Mouse (Mus musculus) adrenal gland, postnatal 25 days (tissue): ENCODE measurements at regions not wholly inside any gene's neighbourhood (a gene's known extent, or its start where the extent isn't known, plus 50 kb on each side); places are given as distances from the start of the nearest gene placed in this dataset.
A peak's percentile ranks its signal among the peaks of the same experiment; 100 is the strongest.

ENCODE experiments used
- DNase-seq: peaks from one replicate; pipeline ENCODE4 v3.0.0; 2021; ENCODE audit warnings: mixed read lengths

DNA sequence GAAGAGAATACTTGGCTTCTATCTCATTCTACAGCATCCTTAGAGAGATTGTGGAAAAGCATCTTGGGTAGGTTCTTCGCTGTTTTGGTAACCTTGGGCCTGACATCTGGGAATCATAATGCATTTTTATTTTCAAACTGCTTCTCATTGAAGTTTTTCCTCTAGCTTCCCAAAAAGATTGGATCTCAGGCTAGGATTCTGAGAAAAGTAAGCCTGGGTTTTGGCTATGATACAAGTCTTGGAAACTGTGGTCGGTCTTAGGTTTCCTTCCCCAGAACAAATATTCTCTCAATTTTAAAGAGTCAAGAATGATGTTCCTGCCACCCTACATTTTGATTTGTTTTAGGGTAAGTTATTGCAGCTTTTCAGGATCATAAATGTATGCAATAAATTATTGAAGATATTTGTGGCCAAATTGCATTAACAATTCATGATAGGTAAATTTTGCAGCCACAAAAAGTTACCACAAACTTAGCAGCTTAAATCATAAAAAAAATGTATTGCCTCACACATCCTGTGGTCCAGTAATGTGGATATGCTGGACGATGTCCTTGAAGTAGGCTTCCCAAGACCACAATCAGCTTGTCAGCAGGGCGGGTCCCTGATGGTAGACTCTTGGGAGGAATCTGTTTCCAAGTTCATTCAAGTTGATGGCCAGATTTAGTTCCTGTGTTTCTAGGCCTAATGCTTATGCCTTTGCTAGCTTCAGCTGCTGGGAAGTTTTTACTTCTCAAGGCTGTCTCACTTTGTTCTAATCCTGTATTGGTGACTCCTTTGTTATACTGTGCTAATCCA, 257.6 kb upstream of the Adamts5 start:
- DNase-seq: no peak

GRCm38 (mm10) chr16:86138171-86138570, 236.5 kb upstream of the Adamts5 start:
- DNase-seq: peak; percentile 13

DNA sequence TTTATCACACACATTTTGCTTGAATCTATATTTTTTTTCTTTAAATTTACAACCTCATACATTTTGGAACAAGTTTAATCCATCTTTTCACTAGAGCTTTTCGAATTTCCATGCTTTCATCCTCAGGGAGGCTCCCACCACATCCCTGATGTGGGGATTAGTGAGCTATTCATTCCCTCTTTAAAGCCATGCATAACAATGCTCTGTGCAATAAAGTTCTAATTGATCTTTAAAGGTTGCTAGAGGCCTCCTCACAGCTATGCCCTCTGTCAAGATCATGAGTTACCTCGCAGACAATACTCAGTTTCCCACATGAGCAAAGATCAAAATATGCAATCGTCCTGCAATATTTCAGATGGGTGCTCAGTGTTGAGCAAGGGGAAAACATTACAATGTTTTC, 234.5 kb upstream of the Adamts5 start:
- DNase-seq: no peak

- DNase-seq: no peak
Observed at GRCm38 (mm10) chr16:86127391-86127790, 225.8 kb upstream of the Adamts5 start.

DNA sequence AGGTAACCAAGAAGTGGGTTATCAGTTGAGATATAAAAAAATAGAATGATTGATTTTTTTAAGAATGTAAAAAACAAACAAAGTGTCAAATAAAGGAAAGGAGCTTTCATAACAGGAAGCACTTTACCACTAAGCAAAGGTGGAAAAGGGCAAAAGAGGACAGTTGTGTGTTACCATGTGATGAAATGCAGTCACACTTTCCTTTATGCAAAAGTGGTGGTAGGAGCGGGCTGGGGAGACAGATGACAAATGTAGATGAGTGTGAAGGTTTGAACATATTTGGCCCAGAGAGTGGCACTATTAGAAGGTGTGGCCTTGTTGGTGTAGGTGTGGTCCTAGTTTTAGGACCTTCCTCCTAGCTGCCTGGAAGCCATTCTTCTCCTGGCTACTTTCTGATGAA, 222.6 kb upstream of the Adamts5 start:
- no peak for DNase-seq

- no peak for DNase-seq
Observed at GRCm38 (mm10) chr16:86122936-86123335, 221.3 kb upstream of the Adamts5 start.

DNA sequence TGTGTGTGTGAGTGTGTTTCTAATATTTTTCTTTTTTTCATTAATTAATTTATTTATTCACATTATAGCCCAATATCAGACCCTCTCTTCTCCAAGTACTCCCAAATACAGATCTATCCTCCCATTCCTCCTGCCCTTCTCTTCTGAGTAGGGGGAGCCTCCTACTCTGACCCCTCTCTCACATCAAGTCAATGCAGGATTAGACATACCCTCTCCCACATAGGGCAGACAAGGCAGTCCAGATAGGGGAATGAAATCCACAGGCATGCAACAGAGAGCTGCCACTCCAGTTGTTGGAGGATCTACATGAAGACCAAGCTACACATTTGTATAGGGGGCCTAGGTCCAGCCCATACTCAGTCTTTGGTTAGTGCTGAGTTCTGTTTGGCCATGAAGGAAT, 216.3 kb upstream of the Adamts5 start:
- no peak for DNase-seq

GRCm38 (mm10) chr16:86115587-86116376, 214.2 kb upstream of the Adamts5 start:
- DNase-seq: no peak

- DNase-seq: no peak
Observed at GRCm38 (mm10) chr16:86094461-86094860, 192.8 kb upstream of the Adamts5 start.

DNA sequence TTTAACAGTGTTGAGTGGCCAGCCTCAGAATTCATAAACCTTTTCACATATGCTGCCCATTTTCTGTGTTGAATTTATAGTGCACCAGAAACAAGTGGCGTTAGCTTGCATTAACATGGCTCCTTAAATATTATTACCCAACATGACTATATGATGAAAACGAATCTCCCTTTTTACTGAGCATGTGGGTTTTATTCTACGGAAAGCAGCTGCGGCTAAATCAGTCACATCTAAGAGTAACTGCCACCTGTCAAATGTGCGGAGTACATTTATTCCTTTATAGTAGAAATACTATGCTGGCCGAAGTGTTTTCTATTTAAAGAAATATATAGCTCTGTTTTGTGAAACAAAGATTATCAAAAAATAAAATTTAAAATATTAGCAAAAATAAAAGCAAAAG, 188.5 kb upstream of the Adamts5 start:
- no peak for DNase-seq

DNA sequence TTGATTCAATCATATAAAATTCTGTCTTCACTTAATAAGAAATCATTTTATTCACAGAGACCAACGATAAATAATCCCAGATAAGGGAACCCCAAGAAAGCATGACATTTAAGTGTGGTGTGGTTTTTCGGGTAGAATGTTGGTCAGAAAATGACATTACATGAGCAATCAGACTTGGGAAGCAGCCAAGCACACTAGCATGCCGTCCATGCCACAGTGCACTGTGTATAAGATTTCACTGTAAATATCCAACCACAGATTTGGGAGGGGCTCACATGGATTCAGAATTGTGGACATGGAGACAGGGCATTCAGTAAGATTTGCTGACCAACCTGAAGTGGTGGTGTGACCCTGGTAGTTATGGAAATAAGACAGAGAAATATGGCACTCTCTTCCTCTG, 185.8 kb upstream of the Adamts5 start:
- no peak for DNase-seq

DNA sequence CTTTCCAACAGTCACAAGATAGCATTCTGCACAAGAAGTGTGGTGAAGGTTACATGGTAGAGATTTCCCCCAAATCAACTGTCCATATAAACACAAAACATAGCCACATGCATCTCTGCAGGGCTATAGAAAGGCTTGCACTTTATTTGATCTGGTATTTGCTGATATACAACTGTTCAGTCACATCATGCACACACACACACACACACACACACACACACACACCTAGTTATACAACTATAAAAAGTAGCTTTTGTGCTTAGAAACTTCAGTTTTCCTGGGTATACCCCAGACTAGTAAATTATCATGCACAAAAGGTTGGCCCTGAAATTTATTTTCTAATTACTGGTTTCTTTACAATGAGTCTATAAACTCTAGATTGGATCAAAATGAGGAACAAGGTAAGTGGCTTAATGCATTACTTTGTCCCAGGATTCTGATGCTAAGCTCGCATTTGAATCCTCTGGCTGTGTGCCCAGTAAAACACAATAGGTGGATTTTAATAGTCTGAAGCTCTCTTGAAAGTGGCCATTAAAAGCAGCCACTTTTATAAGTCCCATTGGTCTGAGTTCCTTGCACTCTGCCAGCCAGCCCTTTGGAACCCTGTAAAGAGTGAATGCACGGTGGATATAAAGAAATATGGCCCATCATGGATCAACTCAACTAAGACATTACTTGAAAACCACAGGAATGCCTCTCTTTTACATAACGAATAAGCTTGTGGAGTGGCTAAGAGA, 166.2 kb upstream of the Adamts5 start:
- DNase-seq: no peak

DNA sequence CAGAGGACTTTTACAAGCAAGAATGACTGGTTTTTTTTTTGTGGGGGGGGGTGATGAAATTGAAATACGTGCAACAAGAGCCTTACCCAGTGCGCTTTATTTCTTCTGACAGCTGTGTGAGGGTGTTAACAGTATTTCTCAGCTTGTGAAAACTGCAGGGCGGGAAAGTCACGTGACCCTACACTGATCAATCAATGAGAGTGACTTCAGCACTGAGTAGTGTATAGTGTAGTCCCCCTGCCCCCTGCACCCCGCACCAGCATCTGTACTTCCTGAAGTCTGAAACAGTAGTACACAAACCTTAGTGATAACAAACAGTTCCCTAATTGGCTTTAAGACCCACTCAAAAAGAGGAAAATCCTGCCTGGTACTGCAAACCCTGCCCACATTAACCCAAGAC, 158.5 kb upstream of the Adamts5 start:
- DNase-seq: no peak

- DNase-seq: no peak
Observed at GRCm38 (mm10) chr16:86044695-86045094, 143.1 kb upstream of the Adamts5 start.

GRCm38 (mm10) chr16:86034772-86035171, 133.1 kb upstream of the Adamts5 start:
- no peak for DNase-seq

DNA sequence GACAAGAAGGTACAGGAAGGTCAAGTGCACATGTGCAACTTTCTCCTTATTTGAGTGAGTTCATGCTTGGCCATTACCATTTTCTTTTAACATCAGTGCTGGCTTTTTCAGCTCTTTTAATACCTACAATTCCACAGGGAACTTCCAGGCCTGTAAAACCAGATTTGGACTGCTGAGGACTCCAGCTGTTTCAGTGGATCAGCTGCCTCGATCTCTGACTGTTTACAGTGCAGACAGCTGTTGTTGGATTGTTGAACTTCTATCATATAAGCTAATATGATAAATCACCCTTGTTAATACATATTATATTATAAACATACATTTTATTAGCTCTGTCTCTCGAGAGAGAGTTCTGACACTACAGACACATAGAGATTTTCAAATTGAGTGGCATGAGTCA, 126.1 kb upstream of the Adamts5 start:
- DNase-seq: no peak

DNA sequence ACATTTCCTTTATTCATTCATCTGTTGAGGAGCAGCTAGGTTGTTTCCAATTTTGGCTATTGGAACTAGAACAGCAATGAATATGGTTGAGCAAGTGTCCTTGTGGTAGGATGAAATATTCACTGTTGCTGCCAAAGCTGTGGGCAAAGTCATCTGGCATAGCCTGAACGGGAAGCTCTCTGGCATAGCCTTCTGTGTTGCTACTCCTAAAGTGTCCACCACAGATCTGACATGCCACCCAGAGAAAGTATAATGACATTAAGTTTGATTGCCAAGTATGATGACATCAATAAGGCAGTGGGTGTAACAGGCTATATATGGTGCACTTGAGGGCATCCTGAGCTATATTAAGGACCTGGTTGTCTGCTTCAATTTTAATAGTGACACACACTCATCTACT, 113.7 kb upstream of the Adamts5 start:
- DNase-seq: peak; percentile 4

DNA sequence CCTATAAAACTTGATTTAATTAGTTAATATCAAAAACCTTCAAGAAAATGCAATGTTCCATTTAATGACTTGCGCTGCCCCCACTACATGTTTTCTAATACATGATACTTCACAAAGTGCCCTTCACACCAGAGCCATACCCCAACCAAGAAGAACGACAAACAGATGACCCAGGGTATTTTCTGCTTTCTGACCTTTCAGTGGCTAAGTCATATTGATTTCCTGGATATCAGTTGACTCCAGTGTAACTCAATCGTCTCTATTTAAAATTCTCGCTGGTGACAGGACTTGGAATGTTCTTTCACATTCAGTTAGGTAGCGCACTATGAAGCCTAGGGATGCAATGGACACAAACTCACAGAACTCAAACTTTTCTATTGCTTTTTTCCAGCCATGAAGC, 109.4 kb upstream of the Adamts5 start:
- no peak for DNase-seq

- no peak for DNase-seq
Observed at GRCm38 (mm10) chr16:86009638-86010329, 108.2 kb upstream of the Adamts5 start.

- DNase-seq: no peak
Observed at GRCm38 (mm10) chr16:86007799-86008198, 106.2 kb upstream of the Adamts5 start.

DNA sequence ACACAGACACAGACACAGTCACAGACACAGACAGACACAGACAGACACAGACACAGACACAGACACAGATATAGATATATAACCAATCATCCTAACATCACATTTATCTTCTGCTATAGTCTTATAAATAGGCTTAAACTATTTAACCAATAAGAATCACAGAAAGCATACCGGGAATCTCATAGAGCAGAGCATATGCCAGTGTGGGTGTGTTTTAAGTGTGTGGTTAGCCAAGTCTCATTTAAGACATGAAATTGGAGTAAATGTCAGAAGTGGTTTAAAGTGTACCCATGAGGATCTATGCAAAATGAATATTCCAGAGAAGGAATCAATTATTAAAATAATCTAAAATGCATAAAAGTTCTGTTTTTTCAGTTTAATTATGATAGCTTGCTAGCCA, 99.2 kb upstream of the Adamts5 start:
- DNase-seq: no peak

DNA sequence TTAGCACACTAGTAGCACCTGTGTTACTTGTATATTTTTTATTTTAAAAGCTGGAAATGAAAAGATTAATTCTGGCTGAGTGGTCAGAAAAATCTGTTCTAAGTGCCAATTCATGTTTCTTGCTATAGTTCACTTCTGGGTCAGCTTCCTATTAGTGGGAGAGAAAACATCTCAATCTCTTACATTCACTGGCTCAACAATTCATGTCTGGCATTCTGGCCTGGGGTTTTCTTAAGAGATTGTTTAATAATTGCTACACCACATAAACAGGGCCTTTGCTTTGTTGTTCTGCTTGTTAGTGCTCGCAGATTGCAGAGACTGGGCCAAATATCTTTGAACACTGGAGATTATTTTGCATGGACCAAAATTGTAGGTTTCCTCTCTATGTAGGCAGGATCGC, 84.2 kb upstream of the Adamts5 start:
- DNase-seq: no peak

- no peak for DNase-seq
Observed at GRCm38 (mm10) chr16:85977102-85977501, 75.5 kb upstream of the Adamts5 start.
